Mouse (Mus musculus): ENCODE measurements at regions not wholly inside any gene's neighbourhood (a gene's known extent, or its start where the extent isn't known, plus 50 kb on each side); places are given as distances from the start of the nearest gene placed in this dataset.

DNA sequence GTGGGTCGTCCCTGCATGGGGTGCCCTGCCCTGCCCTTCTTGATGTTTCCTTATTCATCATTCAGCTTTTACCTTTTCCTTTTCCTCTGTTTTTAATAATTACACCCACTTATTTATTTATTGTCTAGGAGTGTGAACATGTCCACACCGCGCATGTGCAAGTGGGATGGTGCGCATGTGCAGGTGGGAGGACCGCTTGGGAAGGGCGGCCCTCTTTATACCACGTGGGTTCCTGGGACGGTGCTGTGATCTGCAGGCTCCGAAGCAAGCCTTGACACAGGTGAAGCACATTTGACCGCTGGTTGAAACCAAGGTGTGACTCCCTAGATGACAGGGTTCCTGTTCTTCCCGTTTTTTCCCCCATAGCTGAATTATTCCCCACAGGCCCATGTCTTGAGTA, 60.0 kb downstream of the Syf2 start:
- no peak for DNase-seq
- intact Hi-C loops (cut with DNase I), result no loop called here

- intact Hi-C loops (cut with DNase I), result no loop called here
These were observed 62.9 kb downstream of the Syf2 start for GRCm38 (mm10) chr4:134993526-134994122.

DNA sequence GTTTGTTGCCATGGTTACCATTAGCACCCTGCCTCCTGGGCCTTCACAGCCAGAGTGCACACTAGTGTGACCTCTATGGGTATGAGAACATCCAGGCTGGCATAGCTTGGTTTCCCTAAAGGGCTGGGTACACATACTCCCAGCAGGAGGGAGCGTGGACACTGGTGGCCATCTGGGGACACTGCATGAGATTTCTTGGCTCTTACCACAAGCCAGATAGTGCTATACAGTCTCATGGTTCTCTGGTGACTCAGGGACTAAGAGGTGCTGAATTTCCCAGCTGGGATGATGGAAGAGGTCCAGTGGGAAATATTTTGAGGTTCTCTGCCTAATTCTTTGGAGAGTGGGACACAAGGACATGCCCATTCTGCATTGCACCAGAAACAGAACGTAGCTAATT, 63.5 kb downstream of the Syf2 start:
- intact Hi-C loops (cut with DNase I), result no loop called here

More at GRCm38 (mm10) chr4:134993526-134994122, 62.9 kb downstream of the Syf2 start:
- no peak for DNase-seq

DNA sequence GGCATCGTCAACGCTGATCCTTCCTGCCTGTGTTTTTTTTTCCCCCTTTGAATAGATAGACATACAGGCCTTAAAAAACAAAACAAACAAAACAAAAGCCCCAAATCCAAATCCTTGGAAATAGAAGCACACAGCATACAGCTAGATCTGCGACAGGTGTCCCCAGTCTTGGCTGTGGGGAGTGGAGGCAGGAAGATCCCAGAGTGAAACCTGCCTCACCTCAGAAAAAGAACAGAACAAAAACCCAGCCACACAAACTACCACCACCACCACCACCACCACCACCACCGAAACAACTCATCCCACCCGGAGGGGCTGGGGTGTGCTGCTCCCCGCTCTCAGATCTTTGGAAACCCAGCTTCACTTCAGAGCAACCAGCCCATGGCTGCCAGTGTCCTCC, 64.0 kb downstream of the Syf2 start:
- intact Hi-C loops (cut with DNase I), result no loop called here
- DNase-seq, result no peak

More for the DNA sequence above, 63.5 kb downstream of the Syf2 start:
- DNase-seq, result peak; percentile 50 to 56

GRCm38 (mm10) chr4:134995052-134995451, 64.4 kb downstream of the Syf2 start:
- intact Hi-C loops (cut with DNase I), result no loop called here
- DNase-seq, result peak; percentile 65 to 69

DNA sequence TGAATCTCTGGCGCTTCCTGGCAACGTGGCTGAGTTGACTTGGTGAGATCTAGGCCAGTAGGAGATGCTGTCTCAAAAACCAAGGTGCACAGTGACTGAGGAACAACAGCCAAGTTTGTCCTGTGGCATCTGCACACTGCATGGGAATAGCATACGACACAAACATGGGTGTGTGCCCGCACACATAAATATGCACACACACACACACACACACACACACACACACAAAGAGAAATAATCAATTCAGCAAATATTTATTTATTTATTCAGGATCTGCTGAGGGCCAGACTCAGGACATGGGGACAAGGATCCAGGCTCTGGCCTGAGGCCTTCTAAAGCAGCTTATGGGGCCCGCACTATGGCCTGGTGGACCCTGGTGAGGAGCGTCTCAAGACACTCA, 65.4 kb downstream of the Syf2 start:
- DNase-seq, result no peak
- intact Hi-C loops (cut with DNase I), result no loop called here

DNA sequence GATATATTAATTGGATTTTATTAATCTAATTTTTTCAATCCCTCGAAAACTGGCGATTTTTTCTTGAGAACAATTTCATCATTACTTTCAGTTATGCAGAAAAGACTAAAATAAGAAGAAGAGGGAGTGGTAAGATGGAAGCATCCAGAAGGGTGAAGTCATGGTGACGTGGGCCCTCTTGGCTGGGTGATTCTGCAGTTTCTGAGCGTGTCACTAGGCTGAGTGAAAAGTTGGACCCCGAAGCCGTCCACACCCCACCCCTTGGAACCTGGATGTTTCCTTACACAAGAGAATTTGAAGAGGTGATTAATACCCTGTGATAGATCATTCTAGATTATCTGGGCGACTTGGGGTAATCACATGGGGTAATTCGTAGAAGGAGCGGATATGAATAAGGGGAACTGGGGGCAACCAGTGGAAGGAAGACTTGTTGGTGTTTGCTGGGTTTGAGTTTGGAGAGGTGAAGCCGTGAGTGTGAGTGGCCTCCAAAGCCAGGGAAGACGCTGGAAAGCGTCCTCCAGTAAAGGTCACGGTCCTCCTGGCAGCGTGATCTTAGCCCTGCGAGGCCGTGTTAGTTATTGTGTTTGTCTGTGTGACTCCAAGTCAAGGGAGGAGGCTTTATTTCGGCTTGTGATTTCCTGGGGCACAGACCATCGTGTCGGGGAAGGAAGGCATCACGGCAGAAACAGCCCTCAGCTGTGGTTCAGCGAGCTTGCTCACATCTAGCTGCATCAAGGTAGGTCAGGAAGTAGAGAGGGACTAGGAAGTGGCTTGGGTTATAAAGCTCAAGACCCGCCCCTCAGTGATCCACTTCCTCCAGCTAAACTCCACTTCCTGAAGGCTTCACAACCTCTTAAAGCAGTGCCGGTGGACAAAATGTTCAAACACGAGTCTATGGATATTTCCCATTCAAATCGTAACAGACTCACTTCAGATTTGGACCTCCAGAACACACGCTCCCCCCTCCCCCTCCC, 67.0 kb downstream of the Syf2 start:
- DNase-seq, result no peak
- intact Hi-C loops (cut with DNase I), result no loop called here

- peak; percentile 8 to 24 for DNase-seq
These were observed 68.4 kb downstream of the Syf2 start for GRCm38 (mm10) chr4:134998928-134999658.

DNA sequence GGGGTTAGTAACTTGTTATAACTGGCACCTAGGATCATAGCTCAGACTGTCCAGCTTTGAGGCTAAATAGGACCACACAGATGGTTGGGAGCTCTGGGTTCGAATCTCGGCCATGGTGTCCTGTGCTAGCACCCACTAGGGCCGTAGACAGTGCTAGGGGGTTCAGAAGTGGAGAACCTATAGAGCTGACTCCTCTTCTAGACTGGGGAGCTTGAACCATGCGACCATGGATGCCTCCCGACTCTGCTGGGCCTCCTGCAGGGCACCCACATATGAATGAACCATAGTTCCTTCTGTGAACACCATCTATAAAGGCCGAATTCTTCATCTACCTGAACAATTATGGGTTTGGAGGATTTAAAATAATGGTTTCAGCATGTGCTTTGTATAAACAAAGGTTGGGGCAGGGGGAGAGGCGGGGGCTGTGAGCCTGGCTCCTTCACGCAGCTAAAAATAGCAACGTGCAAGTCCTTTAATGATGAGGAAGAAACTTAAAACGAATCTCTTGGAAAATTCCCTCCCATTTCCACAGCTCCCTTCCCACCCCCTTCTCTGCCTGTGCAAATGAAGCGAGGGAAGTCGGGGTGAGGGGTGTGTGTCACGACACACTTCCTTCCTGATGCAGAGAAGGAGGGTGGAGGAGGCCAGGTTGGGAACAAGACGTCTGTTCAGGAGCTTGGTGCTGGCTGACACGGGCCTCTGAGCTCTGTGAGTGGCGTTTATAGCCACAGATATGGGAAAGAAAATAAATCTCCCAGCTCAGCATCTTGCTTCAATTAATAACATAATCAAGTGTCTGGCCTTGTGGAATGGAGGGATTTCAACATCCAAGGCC, 71.6 kb downstream of the Syf2 start:
- DNase-seq, result peak; percentile 22
- intact Hi-C loops (cut with DNase I), result no loop called here

More at GRCm38 (mm10) chr4:134998928-134999658, 68.4 kb downstream of the Syf2 start:
- intact Hi-C loops (cut with DNase I), result no loop called here

DNA sequence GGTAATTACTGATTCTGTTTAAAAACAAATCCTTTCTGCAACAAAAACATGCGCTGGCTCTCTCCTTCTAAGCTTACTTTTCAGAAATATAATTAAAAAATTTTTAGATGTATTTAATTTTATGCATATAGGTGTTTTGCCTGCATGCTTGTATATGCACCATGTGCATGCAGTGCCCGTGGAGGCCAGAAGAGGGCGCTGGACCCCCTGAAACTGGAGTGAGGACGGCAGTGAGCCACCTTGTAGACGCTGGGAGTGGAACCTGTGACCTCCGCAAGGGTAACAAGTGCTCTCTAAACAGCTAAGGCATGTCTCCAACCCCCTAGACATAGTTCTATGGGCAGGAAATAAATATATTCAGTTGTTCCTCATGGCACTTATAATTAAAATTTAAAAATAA, 80.7 kb downstream of the Syf2 start:
- intact Hi-C loops (cut with DNase I), result no loop called here
- DNase-seq, result no peak

DNA sequence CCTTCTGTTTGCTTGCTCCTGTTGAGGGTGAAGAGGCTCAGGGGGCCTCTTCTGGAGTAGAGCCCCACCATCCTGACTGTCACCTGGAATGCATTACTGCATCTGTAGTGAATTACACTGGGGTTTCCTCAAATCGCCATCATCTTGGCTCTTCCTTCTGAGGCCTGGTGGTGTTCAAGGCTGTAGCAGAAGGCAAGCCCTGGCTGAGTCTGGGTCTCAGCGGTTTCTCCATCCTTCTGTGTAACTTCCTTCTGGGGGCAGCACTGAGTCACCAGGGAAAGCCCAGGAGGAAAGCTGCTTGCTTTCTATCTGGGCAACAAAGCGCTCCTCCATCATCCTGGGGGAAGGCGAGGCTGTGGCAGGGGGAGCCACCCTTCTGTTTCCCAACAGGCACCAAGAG, 82.2 kb downstream of the Syf2 start:
- intact Hi-C loops (cut with DNase I), result no loop called here
- no peak for DNase-seq

- DNase-seq, result no peak
- intact Hi-C loops (cut with DNase I), result no loop called here
These were observed 83.2 kb downstream of the Syf2 start for GRCm38 (mm10) chr4:135013932-135014331.

DNA sequence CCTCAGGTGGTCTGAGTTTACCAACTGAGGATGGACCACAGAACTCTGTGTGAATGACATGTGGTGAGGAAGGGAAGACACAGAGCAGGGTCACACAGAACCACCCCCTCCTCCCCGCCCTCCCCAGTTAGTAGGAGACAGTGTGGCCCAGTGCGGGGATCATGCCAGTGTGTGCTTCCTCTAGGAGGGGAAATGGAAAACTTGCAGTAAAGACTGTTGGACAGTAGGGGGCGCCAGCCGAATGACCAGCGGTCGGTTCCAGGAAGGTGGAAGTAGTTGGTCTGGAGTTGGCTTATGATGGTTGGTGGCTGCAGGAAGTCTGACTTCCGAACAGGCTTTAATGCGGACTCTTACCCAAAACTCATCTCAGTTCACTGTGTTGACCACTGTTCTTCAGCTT, 87.3 kb downstream of the Syf2 start:
- intact Hi-C loops (cut with DNase I), result loop anchor here (5.0 kb wide), 3 partner anchors 49 to 189 kb away; no protein-coding TSS in a partner anchor
- DNase-seq, result peak; percentile 72 to 81

- DNase-seq, result no peak
- intact Hi-C loops (cut with DNase I), result loop anchor here (5.0 kb wide), 3 partner anchors 48 to 188 kb away; no protein-coding TSS in a partner anchor
These were observed 88.4 kb downstream of the Syf2 start for GRCm38 (mm10) chr4:135019120-135019519.

GRCm38 (mm10) chr4:135020262-135020991, 89.7 kb downstream of the Syf2 start:
- intact Hi-C loops (cut with DNase I), result no loop called here
- no peak for DNase-seq

- DNase-seq, result no peak
- intact Hi-C loops (cut with DNase I), result no loop called here
These were observed 92.5 kb downstream of the Syf2 start for GRCm38 (mm10) chr4:135023200-135023599.

DNA sequence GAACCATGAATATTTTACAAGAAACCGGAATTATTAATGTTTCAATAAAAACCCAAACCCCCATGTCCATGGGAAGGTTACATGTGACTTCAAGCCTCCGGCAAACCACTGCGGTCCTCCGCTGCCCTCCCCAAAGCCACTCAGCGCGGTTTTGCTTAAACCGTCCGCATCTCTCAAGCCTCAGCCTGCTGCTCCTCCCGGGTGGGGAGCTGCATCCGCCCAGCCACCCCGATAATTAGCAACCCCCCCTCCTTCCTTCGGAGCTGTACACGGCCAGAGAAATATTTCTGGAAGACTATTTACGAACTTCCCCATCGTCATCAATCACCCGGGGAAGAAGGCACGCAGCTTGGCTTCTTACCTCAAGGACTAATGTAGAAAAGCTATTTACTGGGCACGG, 94.7 kb upstream of the Runx3 start:
- no peak for DNase-seq
- intact Hi-C loops (cut with DNase I), result no loop called here

DNA sequence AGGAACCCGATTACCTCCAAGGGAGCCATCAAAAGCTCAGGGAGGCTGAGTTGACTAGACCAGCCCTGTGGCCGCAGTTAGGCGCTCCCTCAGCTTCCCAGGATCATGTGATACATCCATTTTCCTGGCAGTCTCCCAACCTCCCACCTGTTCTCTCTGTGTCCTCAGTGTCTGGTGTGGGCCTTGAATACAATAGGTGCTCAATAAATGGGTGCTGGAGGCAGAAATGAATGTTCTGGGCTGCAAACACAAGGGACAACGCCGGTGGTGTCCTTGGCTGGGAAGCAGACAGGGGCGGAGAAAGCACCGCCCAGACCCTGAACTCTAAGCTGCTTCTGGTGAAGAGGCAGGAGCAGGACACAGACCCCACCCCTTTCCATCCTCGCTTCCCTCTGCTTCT, 93.3 kb upstream of the Runx3 start:
- intact Hi-C loops (cut with DNase I), result no loop called here
- DNase-seq, result no peak

GRCm38 (mm10) chr4:135029723-135030122, 90.7 kb upstream of the Runx3 start:
- no peak for DNase-seq
- intact Hi-C loops (cut with DNase I), result no loop called here

DNA sequence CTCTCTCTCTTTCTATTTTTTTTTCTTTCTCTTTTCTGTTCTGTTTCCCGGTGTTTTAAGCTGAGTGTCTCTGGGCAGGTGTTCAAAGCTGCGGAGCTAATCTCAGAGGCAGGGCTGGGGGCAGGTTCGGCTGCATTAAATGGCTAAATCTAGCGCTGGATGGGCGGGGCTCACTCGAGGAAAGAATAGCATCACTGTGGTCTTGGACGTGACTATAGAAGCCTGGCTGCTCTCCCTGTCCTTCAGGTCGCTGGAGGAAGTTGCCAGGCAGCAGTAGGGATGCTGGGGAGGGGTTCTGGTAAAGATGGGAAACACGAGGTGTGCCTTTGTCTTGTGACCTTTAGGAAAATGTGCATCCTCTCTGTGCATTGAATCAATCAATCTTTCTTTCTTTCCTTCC, 88.0 kb upstream of the Runx3 start:
- DNase-seq, result peak; percentile 40 to 63
- intact Hi-C loops (cut with DNase I), result no loop called here

All from heart, postnatal 10 days (tissue).